Mouse (Mus musculus) CH12.LX (cell line): ENCODE results near the gene Phpt1. TPM values are rescaled to one million over a fixed set of nuclear protein-coding genes. Genes with fewer than 3 reads are reported as not detected.

Source experiments
- DNase-seq: peaks from one replicate; pipeline ENCODE4 v3.0.0-alpha.2; 2013; ENCODE audit errors: extremely low read depth
- H3K27ac ChIP-seq: 2 replicates; pipeline ENCODE4 v1.5.1; 2012; ENCODE audit warnings: low read depth, mild to moderate bottlenecking, control low read depth, moderate library complexity; ENCODE audit not compliant: insufficient read depth
- H3K27me3 ChIP-seq: replicated peaks from 2 replicates; pipeline ENCODE3; 2012; ENCODE audit warnings: inconsistent platforms
- H3K36me3 ChIP-seq, 2 experiments: replicated peaks in 1 of 2; 2 replicates each; pipeline versions ENCODE3 to v1.6.1; 2012; ENCODE audit warnings: inconsistent platforms in 1 of 2, low read length in 1 of 2, mild to moderate bottlenecking in 1 of 2, mixed read lengths in 1 of 2, moderate library complexity in 1 of 2; ENCODE audit not compliant: control insufficient read depth in 1 of 2, insufficient read depth in 1 of 2
- H3K4me1 ChIP-seq, 2 experiments: 2 replicates each; pipeline ENCODE4 v1.6.1; 2012; ENCODE audit warnings: inconsistent platforms in 1 of 2, moderate library complexity in 1 of 2; ENCODE audit not compliant: insufficient read depth in 2 of 2, control insufficient read depth in 1 of 2
- H3K4me2 ChIP-seq: 2 replicates; pipeline ENCODE4 v1.6.1; 2012; ENCODE audit warnings: low read depth, mild to moderate bottlenecking, control low read depth; ENCODE audit not compliant: poor library complexity, insufficient read depth, severe bottlenecking
- H3K4me3 ChIP-seq, 3 experiments: fragments of 150-350 bp in 1 of 3; sonication (generic) in 1 of 3; replicated peaks in 1 of 3; 2 replicates each; pipeline versions ENCODE3 to v1.5.1; 2011 to 2012; ENCODE audit warnings: low read depth in 2 of 3, low read length in 2 of 3, mild to moderate bottlenecking in 2 of 3, moderate library complexity in 2 of 3, control low read depth in 1 of 3, improper control_type of control experiment in 1 of 3, inconsistent platforms in 1 of 3, mixed read lengths in 1 of 3; ENCODE audit not compliant: poor library complexity in 1 of 3
- H3K79me2 ChIP-seq: replicated peaks from 2 replicates; pipeline ENCODE4 v1.6.1; 2012; ENCODE audit warnings: mild to moderate bottlenecking, moderate library complexity; ENCODE audit not compliant: control insufficient read depth, poor library complexity, insufficient read depth, severe bottlenecking; ENCODE audit errors: extremely low read depth
- H3K9ac ChIP-seq: 2 replicates; pipeline ENCODE4 v1.6.1; 2012; ENCODE audit warnings: low read depth, mild to moderate bottlenecking, control low read depth, moderate library complexity; ENCODE audit not compliant: insufficient read depth
- H3K9me3 ChIP-seq: replicated peaks from 2 replicates; pipeline ENCODE3; 2012; ENCODE audit warnings: low read length, inconsistent platforms, mixed read lengths
- BHLHE40 ChIP-seq: IDR thresholded peaks from 2 replicates; pipeline ENCODE4 v1.6.1; 2011; ENCODE audit warnings: mild to moderate bottlenecking, low read depth, low read length, improper control_type of control experiment
- CHD1 ChIP-seq: IDR thresholded peaks from 2 replicates; pipeline ENCODE4 v1.6.1; 2012; ENCODE audit warnings: low read depth, low read length, improper control_type of control experiment, inconsistent platforms
- CHD2 ChIP-seq: IDR thresholded peaks from 2 replicates; pipeline ENCODE4 v1.6.1; 2011; ENCODE audit warnings: low read length, improper control_type of control experiment
- CTCF ChIP-seq, 2 experiments: IDR thresholded peaks in 1 of 2; conservative IDR thresholded peaks in 1 of 2; 2 replicates each; pipeline ENCODE4 v1.5.1; 2011 to 2012; ENCODE audit warnings: low read depth in 2 of 2, low read length in 2 of 2, improper control_type of control experiment in 1 of 2, inconsistent platforms in 1 of 2, mild to moderate bottlenecking in 1 of 2, moderate library complexity in 1 of 2
- E2F4 ChIP-seq: IDR thresholded peaks from 2 replicates; pipeline ENCODE4 v1.6.1; 2011; ENCODE audit warnings: low read depth, low read length, improper control_type of control experiment; ENCODE audit not compliant: insufficient replicate concordance
- ELF1 ChIP-seq: IDR thresholded peaks from 2 replicates; pipeline ENCODE4 v1.6.1; 2014; ENCODE audit warnings: low read depth, mild to moderate bottlenecking, inconsistent platforms, low read length, improper control_type of control experiment
- EP300 ChIP-seq: IDR thresholded peaks from 2 replicates; pipeline ENCODE4 v1.6.1; 2011; ENCODE audit warnings: low read length, improper control_type of control experiment
- ETS1 ChIP-seq: conservative IDR thresholded peaks from 2 replicates; pipeline ENCODE4 v1.6.1; 2012; ENCODE audit warnings: low read depth, mild to moderate bottlenecking, inconsistent platforms, low read length, improper control_type of control experiment, moderate library complexity
- GABPA ChIP-seq: IDR thresholded peaks from 2 replicates; pipeline ENCODE4 v1.6.1; 2012; ENCODE audit warnings: low read depth, low read length, improper control_type of control experiment, inconsistent platforms; ENCODE audit not compliant: insufficient replicate concordance
- HCFC1 ChIP-seq: IDR thresholded peaks from 2 replicates; pipeline ENCODE4 v1.6.1; 2012; ENCODE audit warnings: low read depth, mild to moderate bottlenecking, inconsistent platforms, low read length, improper control_type of control experiment
- IRF4 ChIP-seq: IDR thresholded peaks from 2 replicates; pipeline ENCODE4 v1.6.1; 2014; ENCODE audit warnings: low read depth, mild to moderate bottlenecking, inconsistent platforms, low read length, improper control_type of control experiment
- JUN ChIP-seq: IDR thresholded peaks from 2 replicates; pipeline ENCODE4 v1.6.1; 2011; ENCODE audit warnings: low read depth, mild to moderate bottlenecking, low read length, improper control_type of control experiment, moderate library complexity; ENCODE audit not compliant: insufficient read depth
- JUND ChIP-seq: conservative IDR thresholded peaks from 2 replicates; pipeline ENCODE4 v1.6.1; 2011; ENCODE audit warnings: low read depth, low read length, improper control_type of control experiment
- KAT2A ChIP-seq: IDR thresholded peaks from 2 replicates; pipeline ENCODE4 v1.6.1; 2012; ENCODE audit warnings: low read length, improper control_type of control experiment, inconsistent platforms; ENCODE audit not compliant: insufficient replicate concordance
- MAFK ChIP-seq: IDR thresholded peaks from 2 replicates; pipeline ENCODE4 v1.6.1; 2011; ENCODE audit warnings: low read length, improper control_type of control experiment; ENCODE audit not compliant: insufficient replicate concordance
- MAX ChIP-seq: IDR thresholded peaks from 2 replicates; pipeline ENCODE4 v1.6.1; 2011; ENCODE audit warnings: low read length, improper control_type of control experiment
- MAZ ChIP-seq: IDR thresholded peaks from 2 replicates; pipeline ENCODE4 v1.6.1; 2012; ENCODE audit warnings: low read depth, mild to moderate bottlenecking, inconsistent platforms, low read length, improper control_type of control experiment, moderate library complexity
- MEF2A ChIP-seq: IDR thresholded peaks from 2 replicates; pipeline ENCODE4 v1.6.1; 2014; ENCODE audit warnings: low read depth, mild to moderate bottlenecking, inconsistent platforms, low read length, improper control_type of control experiment, borderline replicate concordance
- MXI1 ChIP-seq: IDR thresholded peaks from 2 replicates; pipeline ENCODE4 v1.6.1; 2011; ENCODE audit warnings: mild to moderate bottlenecking, low read depth, low read length, improper control_type of control experiment
- MYC ChIP-seq: IDR thresholded peaks from 2 replicates; pipeline ENCODE4 v1.6.1; 2011; ENCODE audit warnings: low read depth, mild to moderate bottlenecking, improper control_type of control experiment, low read length
- NELFE ChIP-seq: IDR thresholded peaks from 2 replicates; pipeline ENCODE4 v1.6.1; 2011; ENCODE audit warnings: low read depth, low read length, improper control_type of control experiment
- NRF1 ChIP-seq: IDR thresholded peaks from 2 replicates; pipeline ENCODE4 v1.6.1; 2014; ENCODE audit warnings: low read depth, mild to moderate bottlenecking, inconsistent platforms, low read length, improper control_type of control experiment, moderate library complexity
- PAX5 ChIP-seq: IDR thresholded peaks from 2 replicates; pipeline ENCODE4 v1.6.1; 2012; ENCODE audit warnings: low read length, inconsistent platforms, mixed read lengths
- POLR2A ChIP-seq: IDR thresholded peaks from 2 replicates; pipeline ENCODE4 v1.6.1; 2011; ENCODE audit warnings: low read depth, mild to moderate bottlenecking, improper control_type of control experiment, low read length
- POLR2AphosphoS2 ChIP-seq: IDR thresholded peaks from 2 replicates; pipeline ENCODE4 v1.6.1; 2011; ENCODE audit warnings: low read depth, low read length, improper control_type of control experiment
- RAD21 ChIP-seq: IDR thresholded peaks from 2 replicates; pipeline ENCODE4 v1.6.1; 2011; ENCODE audit warnings: low read depth, mild to moderate bottlenecking, low read length, improper control_type of control experiment, moderate library complexity
- RCOR1 ChIP-seq: conservative IDR thresholded peaks from 2 replicates; pipeline ENCODE4 v1.6.1; 2012; ENCODE audit warnings: low read depth, mild to moderate bottlenecking, inconsistent platforms, low read length, improper control_type of control experiment
- SIN3A ChIP-seq: IDR thresholded peaks from 2 replicates; pipeline ENCODE4 v1.6.1; 2012; ENCODE audit warnings: low read length, improper control_type of control experiment, inconsistent platforms
- SMC3 ChIP-seq: IDR thresholded peaks from 2 replicates; pipeline ENCODE4 v1.6.1; 2011; ENCODE audit warnings: low read depth, low read length, improper control_type of control experiment
- TBP ChIP-seq: conservative IDR thresholded peaks from 2 replicates; pipeline ENCODE4 v1.6.1; 2011; ENCODE audit warnings: low read depth, low read length, improper control_type of control experiment
- TCF12 ChIP-seq: IDR thresholded peaks from 2 replicates; pipeline ENCODE4 v1.6.1; 2014; ENCODE audit warnings: low read depth, mild to moderate bottlenecking, inconsistent platforms, low read length, improper control_type of control experiment
- UBTF ChIP-seq: IDR thresholded peaks from 2 replicates; pipeline ENCODE4 v1.6.1; 2012; ENCODE audit warnings: low read depth, mild to moderate bottlenecking, inconsistent platforms, low read length, improper control_type of control experiment, moderate library complexity
- USF1 ChIP-seq: IDR thresholded peaks from 2 replicates; pipeline ENCODE4 v1.6.1; 2014; ENCODE audit warnings: low read depth, mild to moderate bottlenecking, inconsistent platforms, low read length, improper control_type of control experiment
- USF2 ChIP-seq: conservative IDR thresholded peaks from 2 replicates; pipeline ENCODE4 v1.6.1; 2011; ENCODE audit warnings: low read depth, low read length, improper control_type of control experiment
- ZC3H11A ChIP-seq: IDR thresholded peaks from 2 replicates; pipeline ENCODE4 v1.6.1; 2012; ENCODE audit warnings: low read depth, mild to moderate bottlenecking, inconsistent platforms, low read length, improper control_type of control experiment
- ZMIZ1 ChIP-seq: IDR thresholded peaks from 2 replicates; pipeline ENCODE4 v1.6.1; 2012; ENCODE audit warnings: low read depth, mild to moderate bottlenecking, inconsistent platforms, low read length, improper control_type of control experiment
- ZNF384 ChIP-seq: IDR thresholded peaks from 2 replicates; pipeline ENCODE4 v1.6.1; 2012; ENCODE audit warnings: low read depth, low read length, improper control_type of control experiment, inconsistent platforms
- dilution Hi-C: fragments of 300-500 bp; cut with MboI; formaldehyde crosslinking; loops from 2 replicates; pipeline ENCODE4 v1.14.3; 2020; ENCODE audit warnings: low sequenced_read_pairs; ENCODE audit not compliant: extremely low pct_unique_long_range_greater_than_20kb, extremely low pct_ligation_motif_present
- in situ Hi-C: fragments of 300-500 bp; cut with MboI; formaldehyde crosslinking; loops from 3 replicates; pipeline ENCODE4 v1.14.3; 2019; ENCODE audit warnings: low sequenced_read_pairs, low pct_ligation_motif_present, low pct_unique_long_range_greater_than_20kb, mixed read lengths
- polyA plus RNA-seq: library from polyadenylated mRNA; unstranded; fragments of >175 nt; gene quantifications from 2 replicates; pipeline ENCODE4 v1.2.1, GENCODE M21; 2012; ENCODE audit warnings: low read depth; ENCODE audit not compliant: insufficient read length
- total RNA-seq, 2 experiments: library from RNA; depleted of rRNA; stranded (reverse); fragments of 300-350 nt in 1 of 2; fragments of >200 nt in 1 of 2; gene quantifications; 2 replicates each; pipeline ENCODE4 v1.2.3; 2012 to 2014

The Phpt1 gene
- total and polyA plus RNA-seq, 3 experiments = 37.9 to 66.9 (median 46.6) TPM

DNA sequence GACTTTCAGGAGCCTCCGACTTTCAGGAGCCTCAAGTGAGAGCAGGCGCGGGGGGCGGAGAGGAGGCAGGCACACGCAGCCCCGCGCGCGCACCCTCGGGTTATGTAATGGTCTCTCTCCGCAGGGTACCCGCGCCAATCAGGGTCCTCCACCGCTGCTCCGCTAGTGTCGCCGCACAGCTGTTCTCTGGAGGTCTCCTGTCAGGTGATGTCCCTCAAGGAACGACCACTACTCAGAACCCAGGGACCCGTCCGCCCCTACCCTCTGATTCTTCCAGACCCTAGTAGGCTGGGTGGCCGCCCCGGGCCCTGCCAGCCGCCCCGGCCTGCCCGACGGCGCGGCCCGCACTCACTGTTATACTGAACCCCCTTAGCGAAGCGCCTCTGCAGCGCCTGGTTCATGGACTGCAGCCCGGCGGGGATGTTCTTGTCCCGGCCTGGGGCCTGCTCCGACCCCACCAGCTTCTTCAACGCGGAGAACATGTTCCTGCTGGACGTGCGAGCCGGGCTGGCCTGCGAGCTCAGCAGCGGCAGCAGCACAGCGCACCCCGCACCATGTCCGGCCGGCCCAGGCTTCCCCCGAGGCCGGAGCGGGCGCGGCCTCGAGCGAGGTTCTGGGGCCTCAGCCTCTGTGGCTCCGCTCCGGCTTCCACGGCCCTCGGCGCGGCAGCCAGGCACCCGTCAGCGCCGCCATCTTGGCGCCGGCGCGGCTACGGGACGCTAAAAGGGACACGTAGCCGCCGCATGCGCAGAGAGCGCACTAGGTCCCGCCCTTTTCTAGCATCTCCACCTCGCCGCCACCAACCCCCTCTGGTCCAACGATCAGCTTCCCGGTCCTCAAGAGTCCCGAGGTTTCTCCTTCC is 33.0 kb upstream of the Phpt1 start, which contains the start of gene Rabl6:
Gene Rabl6, minus strand, starts transcription at position 761 of the 862 bp plus-strand sequence.
- Histone ChIP-seq H3K79me2 (peaks cover 17% of the 10 kb centered on the region), H3K4me3 (peak within 1 kb of the TSS; percentile 77 to 99 (median 83)), H3K9ac (peak within 1 kb of the TSS; percentile 65), H3K4me2 (peak within 1 kb of the TSS; percentile 86), H3K27me3 (no peaks in the 10 kb centered on the region), H3K36me3 (peaks cover under 1 to 24% of the 10 kb centered on the region in 2 experiments), H3K9me3 (no peaks in the 10 kb centered on the region), H3K27ac (no peak within 1 kb of the TSS; the same call in 1 of the 2 replicates), H3K4me1 (peaks cover 5 to 21% of the 10 kb centered on the region in 2 experiments)
- DNase-seq = peak; percentile 86
- in situ Hi-C loops = no loop called here
- dilution Hi-C loops = no loop called here
- TF ChIP-seq POLR2AphosphoS2 (peak; percentile 72; the same call in 1 of the 2 replicates), MAZ (no peak; the same call in 1 of the 2 replicates), USF2 (no peak), MAFK (0 out of 2 replicates have a peak, but pooled peaks have one; percentile 18), JUND (no peak), TCF12 (peak; percentile 96), E2F4 (peak; percentile 54; the same call in 1 of the 2 replicates), BHLHE40 (0 out of 2 replicates have a peak, but pooled peaks have one; percentile 12), CHD2 (peak; percentile 53; the same call in 1 of the 2 replicates), MAX (peak; percentile 96), IRF4 (peak; percentile 76), ZMIZ1 (peak; percentile 89), NELFE (peak; percentile 95), CHD1 (no peak; the same call in 1 of the 2 replicates), KAT2A (peak; percentile 85), PAX5 (no peak), EP300 (no peak), ZC3H11A (no peak), UBTF (peak; percentile 36; the same call in 1 of the 2 replicates), MXI1 (peak; percentile 76; the same call in 1 of the 2 replicates), ETS1 (no peak), SMC3 (no peak), RAD21 (no peak), MEF2A (peak; percentile 78), TBP (peak; percentile 61; the same call in 1 of the 2 replicates), NRF1 (peak; percentile 95), MYC (no peak), RCOR1 (peak; percentile 39; the same call in 1 of the 2 replicates), HCFC1 (peak; percentile 88), CTCF (conservative IDR thresholded peaks at IDR 0.05 in 1 of 2, IDR thresholded peaks at IDR 0.05 in 1 of 2; ENCODE audit: low read depth in 2 of 2, low read length in 2 of 2) (no peak), GABPA (peak; percentile 15; the same call in 1 of the 2 replicates), ELF1 (peak; percentile 50; the same call in 1 of the 2 replicates), USF1 (no peak), SIN3A (peak; percentile 74), POLR2A (peak; percentile 91), ZNF384 (no peak), JUN (no peak)
